Mouse (Mus musculus) frontal cortex, adult (tissue): Measurements from ENCODE around the gene Trpv4.

ENCODE experiments used
- ATAC-seq: cut with Nextera tagmentation; 2 replicates; pipeline ENCODE4 v1.9.2; 2017; ENCODE audit warnings: mild to moderate bottlenecking, moderate library complexity, mixed read lengths; ENCODE audit not compliant: low TSS enrichment

Gene Trpv4

DNA sequence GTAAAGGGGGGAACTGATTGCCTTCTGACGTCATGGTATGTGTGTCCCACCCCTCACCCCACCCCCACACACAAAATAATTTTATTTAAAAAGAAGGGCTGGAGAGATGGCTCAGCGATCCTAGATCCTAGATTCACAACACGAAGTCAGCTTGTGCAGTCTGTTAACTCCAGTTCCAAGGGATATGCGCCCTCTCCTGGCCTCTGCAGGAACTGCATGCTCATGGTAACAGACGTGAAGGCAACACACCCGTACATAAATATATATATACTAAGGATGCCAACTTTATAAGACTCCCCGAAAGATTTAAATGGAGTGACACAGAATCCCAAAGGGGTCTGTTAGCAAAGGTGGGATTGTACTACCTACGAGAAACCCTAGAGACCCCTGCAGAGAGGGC lies 39.4 kb downstream of the Trpv4 start:
- no peak for ATAC-seq

DNA sequence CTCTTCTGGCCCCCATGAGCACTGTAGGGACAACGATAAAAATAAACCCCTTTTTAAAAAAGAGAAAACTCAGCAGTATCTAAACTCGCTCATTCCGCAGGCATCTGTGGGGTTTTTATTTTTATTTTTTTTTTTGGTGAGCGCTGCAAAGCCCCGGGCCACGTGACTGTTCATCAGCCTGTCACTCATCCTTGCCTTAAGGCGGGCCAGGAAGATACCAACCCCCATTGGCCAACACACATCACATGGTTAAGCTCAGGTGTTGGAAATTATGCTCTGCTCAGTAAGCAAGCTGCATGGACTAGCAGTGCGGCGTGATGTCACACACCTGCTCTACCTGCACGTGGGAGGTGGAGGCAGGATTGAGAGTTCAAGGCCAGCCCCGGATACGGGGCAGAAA lies 40.4 kb downstream of the Trpv4 start:
- ATAC-seq: no peak

DNA sequence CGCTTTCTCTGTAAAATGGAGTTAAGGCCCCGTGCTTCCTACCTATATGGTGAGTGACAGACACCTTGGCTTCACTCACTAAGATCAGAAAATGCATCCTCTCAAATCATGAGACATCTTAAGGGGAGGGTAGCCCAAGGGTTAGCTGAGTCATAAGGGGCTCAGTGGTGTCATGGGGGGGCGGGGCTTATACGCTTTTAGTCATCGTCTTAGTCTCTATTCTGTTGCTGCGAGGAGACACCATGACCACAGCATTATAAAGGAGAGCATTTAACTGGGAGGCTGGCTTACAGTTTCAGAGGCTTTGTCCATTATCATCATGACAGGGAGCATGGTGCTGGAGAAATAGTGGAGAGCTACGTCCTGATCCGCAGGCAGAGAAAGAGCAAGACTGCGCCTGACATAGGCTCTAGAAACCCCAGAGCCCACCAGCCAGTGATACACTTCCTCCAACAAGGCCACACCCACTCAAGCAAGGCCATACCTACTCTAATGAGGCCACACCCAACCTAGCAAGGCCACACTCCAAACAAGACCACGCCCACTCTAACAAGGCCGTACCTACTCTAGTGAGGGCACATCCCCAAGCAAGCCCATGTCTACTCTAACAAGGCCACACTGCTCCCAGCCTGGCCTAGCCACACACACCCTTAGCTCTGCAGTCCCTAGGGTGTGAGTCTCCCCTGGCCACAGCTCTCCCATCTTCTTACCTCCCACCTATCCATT lies 41.7 kb downstream of the Trpv4 start:
- ATAC-seq: no peak

DNA sequence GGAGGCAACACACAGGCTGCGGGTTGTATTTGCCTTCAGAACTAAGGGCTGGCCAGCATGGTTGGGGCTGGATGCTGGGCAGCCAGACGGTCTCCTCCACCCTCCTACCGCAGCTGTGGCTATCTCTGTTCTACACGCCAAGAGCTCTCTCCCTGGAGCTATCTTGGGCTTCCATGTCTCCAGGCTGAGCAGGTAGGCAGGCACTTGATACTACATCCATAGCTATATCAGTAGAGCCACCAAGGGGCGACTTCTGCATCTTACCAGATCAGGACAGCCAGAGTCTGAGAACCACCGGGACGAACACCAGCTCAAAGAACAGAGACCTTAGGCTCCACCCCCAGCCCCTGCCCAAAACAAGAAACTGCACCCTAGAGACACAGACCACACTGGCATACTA lies 43.4 kb downstream of the Trpv4 start:
- no peak for ATAC-seq

DNA sequence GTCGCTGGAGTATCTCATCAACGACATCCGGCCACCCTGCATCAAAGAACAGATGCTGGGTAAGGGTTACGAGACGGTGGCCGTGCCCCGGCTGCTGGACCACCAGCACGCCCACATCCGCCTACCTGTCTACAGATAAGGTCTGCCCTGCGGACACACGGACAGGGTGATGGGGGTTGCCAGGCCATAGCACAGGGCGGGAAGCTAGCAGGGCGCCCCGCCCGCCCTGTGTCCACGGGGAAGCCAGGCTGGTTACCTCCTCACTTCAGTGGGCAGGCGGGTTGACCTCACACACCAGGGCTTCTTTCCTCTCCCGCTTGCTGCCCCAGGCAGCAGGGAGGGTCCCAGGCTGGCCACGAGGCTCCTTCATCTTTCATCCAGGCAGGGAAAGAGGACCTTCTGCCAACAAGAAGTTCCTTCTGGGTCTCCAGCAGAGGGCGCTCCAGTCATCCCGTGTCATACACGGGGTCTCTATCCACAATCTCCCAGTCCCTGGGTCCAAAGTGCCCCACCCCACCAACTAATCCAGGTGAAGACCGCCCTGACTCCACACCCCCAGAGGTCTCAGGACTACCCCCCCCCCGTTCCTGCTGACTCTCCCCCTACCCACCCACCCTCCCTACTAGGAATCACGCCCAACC lies 46.1 kb downstream of the Trpv4 start:
- no peak for ATAC-seq

DNA sequence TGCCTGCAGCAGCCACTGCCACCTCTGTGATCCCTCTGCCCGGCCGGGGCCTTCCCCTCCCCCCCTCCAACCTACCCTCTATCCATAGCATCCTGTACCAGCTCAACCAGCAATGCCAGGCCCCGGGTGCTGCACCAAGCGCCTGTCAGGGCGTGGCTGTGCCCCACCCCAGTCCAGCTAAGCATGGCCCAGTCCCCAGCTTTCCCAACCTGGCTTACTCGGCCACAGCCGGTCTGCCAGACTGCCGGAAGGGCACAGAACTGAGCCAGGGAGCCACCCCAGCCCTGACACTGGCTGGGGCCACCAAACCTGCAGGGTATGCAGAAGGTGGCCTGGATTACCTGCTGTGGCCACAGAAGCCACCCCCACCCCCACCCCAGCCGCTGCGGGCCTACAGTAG lies 47.0 kb downstream of the Trpv4 start:
- no peak for ATAC-seq

DNA sequence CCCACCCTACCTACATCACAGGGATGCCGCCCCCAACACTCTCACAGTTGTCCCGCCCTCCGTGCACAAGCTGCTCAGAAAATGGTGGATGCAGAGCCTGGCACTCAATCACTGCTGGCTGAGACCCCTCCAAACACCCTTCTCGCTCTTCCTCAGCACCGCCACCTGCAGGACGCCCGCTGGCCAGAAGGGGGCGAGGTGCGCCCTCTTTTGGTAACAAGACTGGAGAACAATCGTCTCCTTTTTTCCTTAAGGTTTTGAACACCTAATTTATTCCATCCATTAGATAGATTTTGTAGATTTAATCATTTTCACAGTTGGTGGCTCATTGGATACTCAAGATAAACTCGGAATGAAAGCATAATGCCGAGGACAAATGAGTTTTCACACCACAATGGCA lies 49.7 kb downstream of the Trpv4 start:
- no peak; the same call in 1 of the 2 replicates for ATAC-seq

DNA sequence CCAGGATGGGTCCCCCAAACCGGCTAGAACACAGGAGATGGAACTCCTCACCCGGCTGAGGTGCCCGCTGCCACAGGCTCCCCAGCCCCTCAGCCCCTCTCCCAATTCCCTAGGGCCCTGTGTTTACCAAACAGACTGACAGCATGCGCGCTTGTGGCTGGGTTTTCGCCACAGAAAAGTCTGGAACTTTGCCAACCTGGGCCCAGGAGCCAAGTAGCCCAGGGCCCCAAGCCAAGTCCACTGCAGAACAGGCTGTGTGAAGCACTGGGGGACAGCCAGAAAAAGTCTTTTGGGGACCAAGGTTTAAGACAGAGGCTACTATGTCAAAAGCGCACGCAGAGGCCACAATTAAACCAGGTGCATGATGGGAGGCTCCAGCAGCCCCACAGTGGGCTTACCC lies 50.6 kb downstream of the Trpv4 start:
- ATAC-seq: no peak

DNA sequence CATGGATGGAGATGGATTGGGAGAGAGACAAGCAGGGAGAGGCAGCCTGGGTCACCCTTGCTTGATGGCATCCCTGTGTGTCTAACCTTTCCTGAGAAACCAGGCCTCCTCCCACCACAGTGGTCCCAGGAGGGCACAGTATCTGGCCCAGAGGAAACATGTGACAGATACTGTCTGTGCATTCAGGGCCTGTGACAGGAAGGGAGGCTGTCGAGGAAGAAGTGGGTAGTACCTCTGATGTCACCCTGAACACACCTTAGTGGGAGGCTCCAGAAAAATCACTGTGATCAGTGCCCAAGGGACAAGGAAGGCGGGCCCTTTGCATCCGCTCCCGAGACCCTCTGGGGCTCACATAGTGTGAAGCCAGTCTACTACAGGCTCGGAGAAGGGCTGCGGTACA lies 52.2 kb downstream of the Trpv4 start:
- no peak for ATAC-seq

DNA sequence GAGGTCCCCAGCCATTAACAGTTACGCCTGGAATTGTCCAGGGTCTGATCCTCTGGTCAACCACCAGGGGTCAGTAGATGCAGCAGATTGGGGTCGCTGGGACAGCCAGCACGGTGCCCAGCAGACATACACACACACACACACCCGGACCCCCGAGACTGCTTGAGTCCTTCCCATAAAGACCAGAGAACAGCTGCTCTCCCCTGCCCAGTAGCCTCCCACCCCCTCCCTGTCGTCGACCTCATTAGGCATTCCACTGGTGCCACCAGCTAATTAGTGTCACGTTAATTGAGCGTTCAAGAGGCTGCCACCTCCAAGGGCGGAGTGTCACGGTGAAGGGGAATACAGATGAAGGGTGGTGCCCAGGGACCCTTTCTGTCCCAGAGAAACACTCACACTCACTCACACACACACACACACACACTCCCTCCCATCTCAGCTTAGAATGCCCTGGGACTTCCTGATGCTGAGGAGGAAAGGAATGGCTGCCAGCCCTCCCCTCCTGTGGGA lies 53.4 kb downstream of the Trpv4 start:
- ATAC-seq: no peak

DNA sequence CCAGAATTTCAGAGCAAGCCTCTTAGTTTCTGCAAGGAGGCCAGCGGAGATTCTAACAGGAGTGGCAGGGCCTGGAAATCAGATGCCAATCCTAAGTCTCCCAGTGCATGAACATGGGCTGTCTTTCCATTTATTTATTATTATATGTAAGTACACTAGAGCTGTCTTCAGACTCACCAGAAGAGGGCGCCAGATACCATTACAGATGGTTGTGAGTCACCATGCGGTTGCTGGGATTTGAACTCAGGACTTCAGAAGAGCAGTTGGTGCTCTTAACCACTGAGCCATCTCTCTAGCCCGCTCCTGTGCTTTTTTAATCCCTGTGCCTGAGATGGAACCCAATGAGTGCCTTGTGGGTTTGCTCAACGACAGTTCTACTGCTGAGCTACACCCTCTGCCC lies 54.2 kb downstream of the Trpv4 start:
- ATAC-seq: no peak

DNA sequence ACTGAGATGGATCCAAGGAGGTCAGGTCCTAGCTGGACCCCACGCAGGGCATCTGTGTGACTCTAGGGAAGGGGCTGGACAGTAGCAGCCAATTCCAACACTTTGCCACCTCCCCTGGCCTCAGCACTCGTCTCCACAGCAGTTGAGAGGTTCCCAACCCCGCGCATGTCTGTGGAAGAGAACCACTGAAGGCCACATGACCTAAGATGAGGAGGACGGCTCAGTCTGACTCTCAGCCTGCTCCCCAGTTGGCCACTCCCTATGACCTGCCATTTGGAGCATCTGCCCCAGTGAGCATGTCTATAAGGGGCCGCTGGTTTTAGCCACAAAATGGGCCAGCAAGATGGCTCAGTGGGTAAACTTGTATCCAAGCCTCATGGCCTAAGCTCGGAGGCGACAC lies 56.2 kb downstream of the Trpv4 start:
- no peak for ATAC-seq

DNA sequence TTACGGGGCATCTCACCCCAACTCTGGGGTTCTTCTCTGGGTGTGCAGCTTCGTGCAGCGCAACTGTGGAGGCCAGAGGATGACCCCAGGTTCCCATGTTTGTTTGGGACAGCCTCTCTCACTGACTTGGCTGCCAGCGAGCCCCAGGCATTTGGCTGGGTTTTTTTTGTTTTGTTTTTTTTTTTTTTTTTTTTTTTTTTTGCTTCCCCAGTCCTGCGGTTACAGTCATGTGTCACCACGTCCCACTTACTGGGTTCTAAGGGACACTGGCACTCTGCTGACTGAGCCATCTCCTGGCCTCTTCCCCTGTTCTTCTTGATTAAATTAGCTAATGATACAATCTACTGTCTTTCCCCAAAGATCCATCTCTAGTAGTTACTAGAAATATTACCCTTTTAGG lies 60.6 kb downstream of the Trpv4 start:
- no peak for ATAC-seq

DNA sequence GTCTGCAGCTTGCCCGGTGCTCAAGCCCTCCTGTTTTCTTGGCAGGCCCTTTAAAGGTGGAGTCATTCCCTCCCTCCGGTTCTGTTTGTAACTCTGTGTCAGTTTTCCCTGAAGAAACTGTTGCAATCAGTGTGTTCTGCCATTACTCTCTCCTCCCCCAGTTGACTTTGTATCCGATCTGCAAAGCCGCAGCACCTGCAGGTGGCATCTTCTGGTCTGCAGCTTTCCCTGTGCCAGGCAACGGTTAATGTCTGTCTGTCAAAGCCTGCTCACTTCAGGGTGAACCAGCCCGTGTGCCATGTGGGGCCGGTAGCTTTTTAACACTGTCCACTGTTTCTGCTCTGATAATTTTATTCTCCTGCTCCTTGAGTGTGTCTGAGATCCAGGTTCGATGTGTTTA lies 61.0 kb downstream of the Trpv4 start:
- no peak for ATAC-seq

DNA sequence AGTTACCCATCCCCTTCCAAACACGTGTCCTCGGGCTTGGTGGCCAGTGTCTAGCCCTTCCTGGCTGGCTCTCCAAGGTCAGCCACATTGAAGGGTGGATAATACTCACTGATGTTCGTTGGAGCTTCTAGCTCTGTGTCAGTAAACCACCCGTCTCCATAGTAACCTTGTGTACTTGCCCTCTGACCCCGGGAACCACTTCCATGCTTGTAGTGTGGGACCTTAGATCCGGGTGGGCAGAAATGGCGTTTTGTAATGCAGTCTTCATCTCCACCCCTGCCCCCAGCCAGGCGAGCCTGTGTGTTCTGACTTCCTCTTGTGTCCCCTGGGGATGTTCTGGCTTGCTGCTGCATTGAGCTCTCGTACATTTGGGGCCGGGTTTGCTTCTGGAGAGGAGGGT lies 61.6 kb downstream of the Trpv4 start:
- no peak for ATAC-seq

DNA sequence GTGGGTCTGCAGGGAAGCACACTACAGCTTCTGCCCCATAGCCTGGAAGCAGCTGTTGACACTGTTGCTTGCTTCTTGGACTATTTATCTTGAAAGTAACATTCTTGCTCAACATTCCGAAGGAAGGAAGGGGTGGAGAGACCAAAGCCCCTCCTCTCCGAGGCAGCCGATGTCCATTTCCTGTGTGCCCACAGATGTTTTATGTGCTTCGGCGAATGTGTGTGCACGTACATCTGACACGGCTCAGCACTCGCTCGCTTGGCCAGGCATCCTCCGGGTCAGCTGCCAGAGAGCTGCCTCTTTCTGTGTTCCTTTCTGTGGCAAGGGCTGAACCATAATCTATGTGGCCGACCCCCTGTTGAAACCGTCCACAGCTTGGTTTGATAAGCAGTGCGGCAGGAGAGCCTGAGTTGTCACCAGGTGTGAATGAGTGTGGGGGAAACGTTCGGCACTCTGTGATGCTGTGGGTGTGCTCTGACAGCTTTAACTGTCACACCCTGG lies 63.4 kb downstream of the Trpv4 start:
- no peak for ATAC-seq

DNA sequence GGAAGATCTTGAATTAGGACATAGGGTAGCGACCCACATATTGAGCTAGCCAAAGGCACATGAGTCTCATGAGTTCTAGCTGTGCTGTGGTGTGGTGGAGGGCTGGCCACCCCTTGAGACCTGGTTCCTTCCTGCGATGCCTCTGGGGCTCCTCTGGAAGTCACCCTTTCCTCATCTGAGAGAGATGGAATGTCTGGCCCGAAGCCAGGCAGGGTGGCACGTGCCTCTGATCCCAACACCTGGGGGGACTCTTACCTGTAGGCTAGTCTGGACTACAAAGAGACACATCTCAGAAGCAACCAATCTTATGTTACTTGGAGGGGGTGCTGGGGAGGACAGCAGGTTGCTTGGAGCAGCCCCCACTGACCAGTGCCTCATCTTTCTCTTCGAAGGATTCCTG lies 64.3 kb downstream of the Trpv4 start:
- no peak for ATAC-seq

DNA sequence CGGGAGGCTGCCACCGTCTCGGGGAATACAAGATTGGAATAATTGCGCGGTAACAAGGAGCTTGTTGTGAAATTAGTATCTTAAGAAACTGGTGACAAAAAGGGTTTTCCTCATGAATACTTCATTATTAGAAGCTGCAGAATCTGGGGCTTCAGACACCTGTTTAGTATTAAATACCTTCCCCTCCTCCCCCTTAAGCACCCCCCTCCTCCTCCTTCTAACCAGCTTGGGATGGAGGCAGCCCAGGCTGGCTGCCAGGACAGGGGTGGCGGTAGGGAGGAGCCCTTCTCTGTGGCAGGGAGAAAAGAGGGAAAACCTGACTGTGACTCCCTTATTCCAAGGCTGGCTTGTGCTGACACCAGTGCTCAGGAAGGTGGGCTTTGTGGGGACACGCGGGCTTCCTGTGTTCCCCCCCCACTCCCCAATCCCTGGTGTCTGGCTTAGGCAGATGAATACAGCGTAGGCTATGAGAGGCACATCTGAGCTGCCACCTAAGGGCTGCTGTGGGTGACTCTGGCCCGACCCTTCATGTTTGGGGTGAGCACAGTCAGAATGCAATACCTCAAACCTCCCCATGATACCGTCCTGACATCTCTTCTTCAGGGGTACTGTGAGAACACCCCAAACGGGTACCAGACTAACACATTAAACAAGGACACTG lies 64.9 kb downstream of the Trpv4 start:
- no peak for ATAC-seq

DNA sequence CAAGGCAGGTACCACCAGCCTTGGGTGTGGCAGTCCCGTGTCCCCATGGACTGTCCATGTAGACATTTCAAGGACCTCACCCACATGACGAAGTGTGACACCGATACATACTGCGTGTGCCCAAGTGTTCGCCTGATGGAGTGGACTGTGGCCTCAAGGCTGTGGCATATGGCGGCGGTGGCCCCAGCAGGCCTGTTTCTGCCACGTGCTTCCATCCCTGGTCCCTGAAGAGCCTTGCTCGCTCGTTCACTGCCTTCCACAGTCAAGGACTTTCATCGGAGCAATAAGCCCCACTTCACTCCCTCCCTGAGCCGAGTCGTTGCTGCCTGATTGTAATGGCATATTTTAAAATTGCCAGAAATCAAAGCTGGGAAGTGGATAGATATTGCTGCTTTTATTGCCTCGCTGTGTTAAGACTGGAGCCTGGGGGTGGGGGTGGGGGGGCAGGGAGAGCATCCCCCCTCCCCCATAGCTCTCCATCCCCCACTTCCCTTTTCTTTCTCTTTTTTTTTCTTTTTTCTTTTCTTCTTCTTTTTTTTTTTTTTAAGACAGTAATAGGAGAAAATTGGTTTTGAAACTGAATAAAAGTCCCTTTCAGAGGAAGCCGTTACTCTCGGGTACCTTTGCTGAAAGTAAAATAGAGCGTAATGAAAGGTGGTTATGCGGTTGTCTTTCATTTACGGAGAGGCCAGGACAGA lies 65.6 kb downstream of the Trpv4 start:
- no peak for ATAC-seq

DNA sequence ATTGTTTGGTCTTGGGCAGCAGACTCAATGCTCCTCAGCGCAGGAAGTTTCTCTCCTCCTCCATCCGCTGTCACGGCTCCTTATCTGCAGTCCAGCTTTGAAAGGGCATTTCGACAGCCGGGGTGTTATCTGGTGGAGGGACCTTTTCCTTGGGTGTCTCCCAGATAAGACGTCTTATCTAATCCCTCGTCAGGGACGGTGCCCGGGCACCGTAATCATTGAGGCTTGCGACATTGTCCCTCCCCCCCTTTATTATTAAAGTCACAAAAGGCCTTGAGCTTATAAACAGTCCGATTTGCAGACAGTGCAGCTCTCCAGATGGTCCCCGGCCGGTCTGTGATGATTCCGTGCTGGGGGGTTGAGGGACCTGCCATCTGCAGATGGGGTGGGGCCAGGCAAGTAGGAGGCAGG lies 67.1 kb downstream of the Trpv4 start:
- ATAC-seq: no peak

DNA sequence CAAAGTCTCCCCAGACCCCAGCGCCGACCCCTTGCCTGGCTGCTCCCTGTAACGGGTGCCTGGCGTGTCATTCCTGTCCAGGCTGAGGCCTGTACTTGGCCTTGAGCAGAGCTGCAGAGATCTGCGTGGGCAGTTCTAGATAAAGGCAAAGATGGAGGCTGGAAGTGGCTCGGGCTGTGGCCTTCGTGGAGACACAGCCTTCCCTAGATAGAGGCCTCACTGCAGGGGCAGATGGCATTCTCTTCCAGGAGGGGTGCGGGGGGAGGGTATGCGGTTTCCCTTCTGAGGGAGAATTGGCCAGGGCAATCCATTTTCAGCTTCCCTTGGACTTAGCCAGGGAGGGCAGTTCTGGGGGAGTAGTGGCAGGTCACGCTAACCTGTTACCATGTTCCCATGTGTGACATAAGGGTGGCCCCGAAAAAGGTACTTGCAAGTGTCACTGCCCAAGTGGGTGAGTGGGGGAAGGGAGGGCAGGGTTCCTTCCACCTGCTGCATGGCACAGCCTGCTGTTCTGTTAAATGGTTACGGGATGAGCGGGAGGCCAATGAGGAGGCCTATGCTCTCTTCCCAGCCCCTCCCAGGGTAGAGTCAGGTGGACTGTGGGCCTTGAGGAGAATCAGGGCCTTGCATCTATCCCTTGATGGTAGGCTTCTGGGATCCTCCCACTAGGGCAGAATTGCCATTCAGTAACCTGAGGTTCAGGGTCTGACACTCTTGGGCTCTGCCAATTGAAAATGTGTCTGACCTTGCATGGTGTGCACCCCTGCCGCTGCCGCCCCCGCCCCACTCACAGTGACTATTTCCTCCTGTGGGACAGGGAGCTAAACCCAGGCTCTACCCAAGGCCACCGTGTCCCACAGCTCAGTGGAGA lies 67.9 kb downstream of the Trpv4 start:
- ATAC-seq: no peak
